Mouse (Mus musculus) heart, postnatal 4 days (tissue): ENCODE data around the gene Gm47283. TPM values are rescaled to one million over a fixed set of nuclear protein-coding genes. Genes with fewer than 3 reads are reported as not detected.
"Not testable (repeated sequence)": the region's sequence is repeated elsewhere in the genome, so short reads cannot be mapped to it uniquely, and the experiment has no call there.

Experiments
- DNase-seq: peaks from one replicate; pipeline ENCODE4 v3.0.0; 2021
- total RNA-seq, 2 experiments: library from RNA; stranded (reverse); gene quantifications; 2 replicates each; pipeline ENCODE4 v1.2.3; 2021

Gene Gm47283
- total RNA-seq: not detected

DNA sequence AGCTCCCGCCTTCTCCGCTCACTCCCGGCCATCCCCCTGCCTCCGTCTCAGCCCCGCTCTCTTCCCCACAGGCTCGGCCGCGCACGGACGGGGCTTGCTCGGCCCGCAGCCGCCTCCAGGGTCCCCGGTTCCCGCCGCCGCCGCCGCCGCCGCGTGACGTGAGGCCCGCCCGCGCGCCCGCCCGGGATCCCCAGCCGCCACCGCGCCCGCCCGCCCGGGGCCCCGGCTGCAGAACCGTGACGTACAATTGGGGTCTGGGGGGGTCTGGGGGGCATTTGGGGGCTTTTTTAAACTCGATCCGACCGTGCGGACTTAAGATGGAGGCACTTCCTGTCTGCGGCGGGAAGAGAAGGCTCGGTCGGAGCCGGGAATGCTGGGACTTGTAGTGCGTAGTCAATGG lies at the start of gene Gm47283:
Gene Gm47283, plus strand, starts transcription at position 301 of the 400 bp plus-strand sequence.
- not testable (repeated sequence) for DNase-seq

DNA sequence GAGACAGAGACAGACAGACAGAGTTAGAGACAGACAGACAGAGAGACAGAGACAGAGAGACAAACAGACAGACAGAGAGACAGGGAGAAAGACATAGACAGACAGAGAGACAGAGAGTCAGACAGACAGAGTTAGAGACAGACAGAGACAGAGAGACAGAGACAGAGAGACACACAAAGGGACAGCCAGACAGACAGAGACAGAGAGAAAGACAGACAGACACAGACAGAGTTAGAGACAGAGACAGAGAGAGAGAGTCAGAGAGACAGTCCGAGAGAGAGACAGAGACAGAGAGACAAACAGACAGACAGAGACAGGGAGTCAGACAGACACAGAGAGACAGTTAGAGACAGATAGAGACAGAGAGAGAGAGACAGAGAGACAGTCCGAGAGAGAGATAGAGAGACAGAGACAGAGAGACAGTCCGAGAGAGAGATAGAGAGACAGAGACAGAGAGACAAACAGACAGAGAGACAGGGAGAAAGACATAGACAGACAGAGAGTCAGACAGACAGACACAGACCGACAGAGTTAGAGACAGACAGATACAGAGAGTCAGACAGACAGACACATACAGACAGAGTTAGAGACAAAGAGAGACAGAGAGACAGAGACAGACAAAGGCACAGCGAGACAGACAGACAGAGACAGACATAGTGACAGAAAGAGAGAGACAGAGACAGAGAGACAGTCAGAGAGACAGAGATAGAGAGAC lies 49.2 kb upstream of the Gm47283 start:
- not testable (repeated sequence) for DNase-seq

GRCm38 (mm10) chrY:90736217-90737000 lies 48.1 kb upstream of the Gm47283 start:
- not testable (repeated sequence) for DNase-seq

DNA sequence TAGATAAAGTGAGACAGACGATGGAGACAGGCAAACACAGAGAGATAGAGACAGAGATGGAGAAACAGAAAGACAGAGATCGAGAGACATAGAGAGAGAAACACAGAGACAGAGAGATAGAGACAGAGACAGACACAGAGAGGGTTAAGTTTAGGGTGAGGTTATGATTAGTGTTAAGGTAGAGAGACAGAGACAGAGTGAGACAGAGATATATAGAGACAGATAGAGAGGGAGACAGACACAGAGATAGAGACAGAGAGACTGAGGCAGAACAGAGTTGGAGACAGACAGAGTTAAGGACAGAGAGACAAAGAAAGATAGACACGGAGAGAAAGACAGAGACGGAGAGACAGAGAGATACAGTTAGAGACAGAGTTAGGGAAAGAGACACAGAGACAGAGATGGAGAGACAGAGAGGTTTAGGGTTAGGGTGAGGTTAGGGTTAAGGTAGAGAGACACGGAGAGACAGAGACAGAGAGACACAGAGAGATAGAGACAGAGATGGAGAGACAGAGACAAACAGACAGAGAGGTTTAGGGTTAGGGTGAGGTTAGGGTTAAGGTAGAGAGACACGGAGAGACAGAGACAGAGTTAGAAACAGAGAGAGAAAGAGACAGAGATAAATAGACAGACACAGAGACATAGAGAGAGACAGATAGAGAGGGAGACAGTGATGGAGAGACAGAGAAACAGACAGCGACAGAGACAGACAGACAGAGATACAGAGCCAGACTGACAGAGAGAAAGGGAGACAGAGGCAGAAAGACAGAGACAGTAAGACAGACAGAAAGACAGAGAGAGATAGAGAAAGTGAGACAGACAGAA lies 46.7 kb upstream of the Gm47283 start:
- DNase-seq: no peak

DNA sequence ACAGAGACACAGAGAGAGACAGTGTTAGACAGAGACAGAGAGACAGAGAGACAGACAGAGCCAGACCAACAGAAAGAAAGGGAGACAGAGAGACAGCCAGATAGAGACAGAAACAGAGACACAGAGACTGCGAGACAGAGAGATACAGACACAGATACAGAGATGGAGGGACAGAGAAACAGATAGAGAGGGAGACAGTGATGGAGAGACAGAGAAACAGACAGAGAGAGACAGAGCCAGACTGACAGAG lies 46.2 kb upstream of the Gm47283 start:
- DNase-seq: no peak

- DNase-seq: peak; percentile 60
These were observed 45.6 kb upstream of the Gm47283 start for GRCm38 (mm10) chrY:90738841-90739530.

GRCm38 (mm10) chrY:90739531-90740012 lies 45.0 kb upstream of the Gm47283 start:
- DNase-seq: peak; percentile 66

- peak; percentile 72 for DNase-seq
These were observed 44.5 kb upstream of the Gm47283 start for GRCm38 (mm10) chrY:90740013-90740561.

DNA sequence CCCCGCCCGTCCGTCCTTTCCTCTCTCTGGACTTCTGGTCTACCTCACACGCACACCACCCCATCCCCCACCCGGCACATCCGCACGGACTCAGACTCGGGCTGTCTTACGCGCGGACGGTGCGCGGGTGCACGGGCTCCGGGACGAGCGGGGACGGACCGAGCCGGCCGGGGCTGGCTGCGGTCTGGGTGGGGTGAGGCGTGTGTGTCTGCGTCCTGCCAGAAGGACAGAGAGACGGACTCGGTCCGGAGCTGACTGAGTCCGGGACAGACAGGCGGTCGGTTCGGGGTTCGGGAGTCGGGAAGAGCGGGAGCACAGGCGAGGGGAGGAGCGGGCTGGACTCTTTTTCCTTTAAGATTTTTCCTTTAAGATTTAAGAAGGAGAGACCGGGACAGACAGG lies 43.5 kb upstream of the Gm47283 start:
- DNase-seq: peak; percentile 48

DNA sequence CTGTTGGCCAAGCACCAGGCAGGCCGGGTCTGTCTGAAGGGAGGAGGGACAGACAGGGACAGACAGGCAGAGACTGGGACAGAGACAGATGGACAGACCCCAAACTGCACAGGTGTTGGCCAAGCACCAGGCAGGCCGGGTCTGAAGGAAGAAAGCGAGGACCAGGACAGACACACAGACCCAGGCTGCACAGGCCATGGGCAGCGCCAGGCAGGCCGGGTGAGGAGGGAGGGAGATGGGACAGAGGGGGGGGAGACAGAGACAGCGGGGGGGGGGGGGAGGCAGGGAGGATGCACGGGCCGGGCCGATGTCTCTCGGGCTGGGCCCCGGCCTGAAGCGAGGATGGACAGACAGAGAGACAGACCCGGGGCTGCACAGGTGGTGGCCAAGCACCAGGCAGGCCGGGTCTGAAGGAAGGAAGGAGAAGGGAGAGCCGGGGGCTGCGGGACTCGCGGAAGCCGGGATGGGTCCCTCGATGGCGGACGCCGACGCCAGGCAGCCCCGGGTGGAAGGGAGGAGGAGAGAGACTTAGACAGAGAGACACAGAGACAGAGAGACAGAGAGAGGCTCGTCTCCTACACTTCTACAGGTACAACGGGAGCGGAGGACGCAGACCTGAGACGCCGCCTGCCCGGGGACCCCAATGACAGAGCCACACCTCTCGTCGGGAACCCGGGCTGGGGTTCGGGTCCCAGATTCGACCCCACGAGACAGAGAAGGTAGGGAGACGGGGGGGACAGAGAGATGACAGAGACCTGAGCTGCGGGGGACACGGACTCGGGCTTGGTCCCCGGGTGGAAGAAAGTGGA lies 42.9 kb upstream of the Gm47283 start:
- peak; percentile 65 for DNase-seq

DNA sequence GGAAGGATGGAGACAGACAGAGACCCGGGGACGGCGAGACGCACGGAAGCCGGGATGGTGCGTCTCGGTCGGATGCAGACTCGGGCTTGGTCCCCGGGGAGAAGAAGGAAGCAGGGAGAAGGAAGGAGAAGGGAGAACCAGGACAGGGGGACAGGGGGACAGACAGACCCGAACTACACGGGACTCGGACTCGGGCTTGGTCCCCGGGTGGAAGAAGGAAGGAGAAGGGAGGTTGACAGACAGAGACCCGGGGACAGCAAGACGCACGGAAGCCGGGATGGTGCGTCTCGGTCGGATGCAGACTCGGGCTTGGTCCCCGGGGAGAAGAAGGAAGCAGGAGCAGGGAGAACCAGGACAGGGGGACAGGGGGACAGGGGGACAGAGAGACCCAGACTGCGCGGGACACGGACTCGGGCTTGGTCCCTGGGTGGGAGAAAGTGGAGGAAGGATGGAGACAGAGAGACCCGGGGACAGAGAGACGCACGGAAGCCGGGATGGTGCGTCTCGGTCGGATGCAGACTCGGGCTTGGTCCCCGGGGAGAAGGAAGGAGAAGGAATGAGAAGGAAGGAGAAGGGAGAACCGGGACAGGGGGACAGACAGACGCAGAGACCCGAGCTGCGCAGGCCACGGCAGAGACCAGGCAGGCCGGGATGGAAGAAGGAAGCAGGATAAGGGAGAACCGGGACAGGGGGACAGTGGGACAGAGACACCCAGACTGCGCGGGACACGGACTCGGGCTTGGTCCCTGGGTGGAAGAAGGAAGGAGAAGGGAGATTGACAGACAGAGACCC lies 42.1 kb upstream of the Gm47283 start:
- DNase-seq: peak; percentile 32

DNA sequence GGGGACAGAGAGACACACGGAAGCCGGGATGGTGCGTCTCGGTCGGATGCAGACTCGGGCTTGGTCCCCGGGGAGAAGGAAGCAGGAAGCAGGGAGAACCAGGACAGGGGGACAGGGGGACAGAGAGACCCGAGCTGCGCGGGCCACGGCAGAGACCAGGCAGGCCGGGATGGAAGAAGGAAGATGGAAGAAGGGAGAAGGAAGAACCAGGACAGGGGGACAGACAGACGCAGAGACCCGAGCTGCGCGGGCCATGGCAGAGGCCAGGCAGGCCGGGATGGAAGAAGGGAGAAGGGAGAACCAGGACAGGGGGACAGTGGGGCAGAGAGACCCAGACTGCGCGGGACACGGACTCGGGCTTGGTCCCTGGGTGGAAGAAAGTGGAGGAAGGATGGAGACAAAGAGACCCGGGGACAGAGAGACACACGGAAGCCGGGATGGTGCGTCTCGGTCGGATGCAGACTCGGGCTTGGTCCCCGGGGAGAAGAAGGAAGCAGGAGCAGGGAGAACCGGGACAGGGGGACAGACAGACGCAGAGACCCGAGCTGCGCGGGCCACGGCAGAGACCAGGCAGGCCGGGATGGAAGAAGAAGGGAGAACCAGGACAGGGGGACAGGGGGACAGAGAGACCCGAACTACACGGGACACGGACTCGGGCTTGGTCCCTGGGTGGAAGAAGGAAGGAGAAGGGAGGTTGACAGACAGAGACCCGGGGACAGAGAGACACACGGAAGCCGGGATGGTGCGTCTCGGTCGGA lies 41.3 kb upstream of the Gm47283 start:
- peak; percentile 49 for DNase-seq

GRCm38 (mm10) chrY:90743811-90744220 lies 40.7 kb upstream of the Gm47283 start:
- DNase-seq: no peak

DNA sequence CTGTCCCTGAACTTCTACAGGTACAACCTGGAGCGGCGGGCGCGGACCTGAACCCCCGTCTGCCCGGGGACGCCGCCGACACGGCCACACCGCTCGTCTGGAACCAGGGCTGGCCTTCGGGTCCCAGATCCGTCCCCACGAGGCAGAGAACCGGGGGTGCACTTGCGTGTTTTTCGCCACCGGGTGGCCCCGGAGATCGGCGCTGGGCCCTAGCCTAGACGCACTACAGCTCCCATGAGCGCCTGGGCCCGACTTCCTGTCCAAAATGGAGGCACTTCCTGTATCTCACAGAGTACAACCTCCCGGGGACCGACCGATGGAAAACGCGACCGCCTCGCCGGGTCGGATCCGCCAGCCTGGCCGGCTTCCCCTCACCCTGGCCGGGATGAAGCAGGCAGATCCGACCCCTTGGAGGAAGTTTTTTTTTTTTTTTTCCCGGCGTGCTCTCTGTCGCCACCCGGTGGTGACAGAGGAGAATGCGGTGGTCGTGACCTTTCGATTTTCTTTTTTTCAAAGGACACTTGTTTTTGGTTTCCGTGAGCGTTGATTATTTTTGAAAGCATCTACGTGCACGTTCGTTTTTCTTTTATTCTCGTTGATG lies 40.1 kb upstream of the Gm47283 start:
- DNase-seq: peak; percentile 97

DNA sequence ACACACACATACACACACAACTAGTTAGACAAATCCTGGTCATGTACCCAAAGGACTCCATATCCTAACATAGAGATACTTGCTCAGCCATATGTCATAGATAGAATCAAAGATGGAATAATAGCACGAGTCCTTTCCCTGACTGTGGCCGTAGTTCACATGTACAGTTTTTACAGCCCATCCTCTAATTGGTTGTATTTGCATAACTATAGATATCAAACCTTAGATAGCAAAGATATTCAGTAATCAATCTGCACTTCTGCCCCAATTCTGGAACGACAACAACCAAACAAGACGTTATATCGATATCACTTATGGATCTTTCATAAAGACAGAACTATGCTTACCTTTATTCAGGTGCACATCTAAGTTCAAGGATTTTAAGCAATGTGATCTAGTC lies 39.3 kb upstream of the Gm47283 start:
- not testable (repeated sequence) for DNase-seq

- not testable (repeated sequence) for DNase-seq
These were observed 29.8 kb upstream of the Gm47283 start, which contains the start of gene Gm21860 for GRCm38 (mm10) chrY:90754721-90755120. Gene Gm21860, minus strand, starts transcription at chrY:90754821.

DNA sequence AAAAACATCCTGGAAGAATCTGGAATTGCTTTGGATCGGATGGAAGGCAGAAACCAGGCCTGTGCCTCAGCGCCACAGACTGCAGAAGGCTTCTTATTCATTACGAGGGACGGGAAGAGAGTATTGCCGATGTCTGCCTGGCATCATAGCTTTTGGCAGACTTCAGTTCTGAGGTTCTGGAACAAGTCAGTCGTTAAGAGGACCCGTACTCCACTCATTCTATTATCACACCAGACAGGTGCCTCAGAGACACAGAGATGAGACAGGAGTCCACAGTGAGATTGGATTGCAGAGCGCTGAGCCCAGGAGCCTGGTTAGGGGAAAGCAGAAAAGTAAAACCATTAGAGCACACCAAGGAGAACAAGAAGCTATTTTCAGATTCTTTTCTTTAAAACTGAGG lies 54.5 kb downstream of the Gm47283 start, which contains the start of gene Gm21748:
Gene Gm21748, minus strand, starts transcription at position 101 of the 400 bp plus-strand sequence.
- DNase-seq: not testable (repeated sequence)
